Mouse (Mus musculus): ENCODE measurements at regions not wholly inside any gene's neighbourhood (a gene's known extent, or its start where the extent isn't known, plus 50 kb on each side); places are given as distances from the start of the nearest gene placed in this dataset.

DNA sequence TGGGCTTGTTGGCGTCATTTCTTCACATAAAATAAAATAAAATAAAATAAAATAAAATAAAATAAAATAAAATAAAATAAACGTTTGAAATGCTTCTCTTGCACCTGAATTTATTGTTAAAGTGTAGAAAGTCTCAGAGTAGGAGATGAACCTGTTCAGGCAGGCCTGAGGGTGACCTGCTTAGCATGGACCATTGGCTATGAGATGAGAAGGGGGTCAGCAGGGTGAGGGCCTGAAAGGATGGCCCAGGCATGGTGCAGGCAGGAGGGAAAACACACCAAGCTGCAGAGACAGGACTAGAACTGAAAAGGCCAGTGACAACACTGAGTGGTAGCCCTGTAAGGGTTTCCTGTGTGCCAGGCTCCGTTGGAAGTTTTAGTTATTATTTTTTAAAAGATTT, 67.3 kb downstream of the Gpr6 start:
- no peaks in the 10 kb centered on the region for H3K36me3 ChIP-seq (ENCODE audit: control insufficient read depth, insufficient read depth)
- H3K9ac ChIP-seq (ENCODE audit: low read depth, low read length) = no peak overlapping the region
- WGBS = 62% methylated on average over 3 of the region's 3 CpGs
- H3K27ac ChIP-seq (ENCODE audit: low read depth, low read length) = no peak overlapping the region
- TF ChIP-seq CTCF (IDR thresholded peaks at IDR 0.05; ENCODE audit: low read depth) = no peak
- no peak for ATAC-seq
- H3K9me3 ChIP-seq (ENCODE audit: control insufficient read depth) = no peaks in the 10 kb centered on the region
- no peaks in the 10 kb centered on the region for H3K27me3 ChIP-seq (replicated peaks; ENCODE audit: control insufficient read depth, insufficient read depth, low read length)
- no peak overlapping the region for H3K4me3 ChIP-seq (ENCODE audit: low read depth, low read length)
- no peak overlapping the region for H3K4me2 ChIP-seq (replicated peaks; ENCODE audit: low read depth)
- H3K4me1 ChIP-seq (replicated peaks; ENCODE audit: control insufficient read depth, insufficient read depth, low read length) = no peaks in the 10 kb centered on the region

DNA sequence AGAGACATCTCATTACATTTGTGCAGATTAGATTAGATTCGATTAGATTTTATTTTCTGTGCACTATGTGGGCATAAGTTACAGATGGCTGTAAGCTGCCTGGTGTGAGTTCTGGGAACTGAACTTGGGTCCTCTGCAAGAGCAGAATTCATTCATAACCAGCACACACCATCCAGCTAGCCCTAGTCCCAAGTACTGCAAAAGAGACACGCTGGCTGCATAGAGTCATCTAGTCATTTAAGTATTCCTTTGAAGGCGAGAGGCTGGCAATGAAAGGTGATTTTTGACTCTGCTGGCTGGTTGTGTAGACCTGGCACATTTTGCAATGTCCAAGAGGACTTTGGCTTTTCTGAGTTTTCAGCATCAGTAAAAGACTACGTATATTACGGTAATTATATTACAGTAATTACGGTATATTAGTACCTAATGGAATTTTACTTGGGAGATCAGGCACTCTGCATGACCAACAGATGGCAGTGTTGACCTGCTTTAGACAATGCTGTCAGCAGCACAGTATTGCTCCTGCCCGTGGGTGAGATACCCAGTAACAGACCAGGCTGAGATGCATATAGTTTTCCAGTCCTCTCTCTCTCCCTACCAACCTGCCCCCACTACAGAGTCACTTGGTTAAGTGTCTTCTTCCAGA, 67.9 kb downstream of the Gpr6 start:
- TF ChIP-seq CTCF (IDR thresholded peaks at IDR 0.05; ENCODE audit: low read depth) = peak; percentile 94
- Histone ChIP-seq H3K4me3 (ENCODE audit: low read depth, low read length) (no peak overlapping the region), H3K4me2 (replicated peaks; ENCODE audit: low read depth) (no peak overlapping the region), H3K9me3 (ENCODE audit: control insufficient read depth) (no peaks in the 10 kb centered on the region), H3K27ac (ENCODE audit: low read depth, low read length) (no peak overlapping the region), H3K4me1 (replicated peaks; ENCODE audit: control insufficient read depth, insufficient read depth, low read length) (no peaks in the 10 kb centered on the region), H3K27me3 (replicated peaks; ENCODE audit: control insufficient read depth, insufficient read depth, low read length) (no peaks in the 10 kb centered on the region), H3K36me3 (ENCODE audit: control insufficient read depth, insufficient read depth) (no peaks in the 10 kb centered on the region), H3K9ac (ENCODE audit: low read depth, low read length) (no peak overlapping the region)
- 30% methylated on average over 7 of the region's 7 CpGs for WGBS
- ATAC-seq = peak; percentile 64

DNA sequence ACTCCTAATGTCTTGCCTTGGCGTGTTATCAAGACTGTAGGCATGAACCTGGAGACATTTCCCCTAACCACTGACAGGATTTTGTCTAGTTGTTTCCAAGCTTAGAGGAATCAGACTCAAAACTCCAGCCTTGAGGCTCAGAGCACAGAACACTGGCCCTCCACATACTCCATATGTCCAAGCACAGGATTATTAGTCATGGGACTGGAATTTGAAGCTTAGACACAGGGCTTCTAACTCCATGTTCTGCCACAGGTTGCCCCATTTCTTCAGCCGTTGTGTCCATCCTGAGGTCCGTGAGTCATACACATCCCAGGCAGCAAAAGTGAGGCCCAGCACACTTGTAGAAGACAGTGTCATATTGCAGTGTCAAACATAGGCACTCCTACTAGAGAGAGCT, 68.9 kb downstream of the Gpr6 start:
- no peak overlapping the region for H3K4me2 ChIP-seq (replicated peaks; ENCODE audit: low read depth)
- no peak overlapping the region for H3K27ac ChIP-seq (ENCODE audit: low read depth, low read length)
- H3K9me3 ChIP-seq (ENCODE audit: control insufficient read depth) = no peaks in the 10 kb centered on the region
- no peak overlapping the region for H3K4me3 ChIP-seq (ENCODE audit: low read depth, low read length)
- H3K9ac ChIP-seq (ENCODE audit: low read depth, low read length) = no peak overlapping the region
- no peaks in the 10 kb centered on the region for H3K36me3 ChIP-seq (ENCODE audit: control insufficient read depth, insufficient read depth)
- no peak for ATAC-seq
- WGBS = 75% methylated on average over 3 of the region's 3 CpGs
- H3K4me1 ChIP-seq (replicated peaks; ENCODE audit: control insufficient read depth, insufficient read depth, low read length) = no peaks in the 10 kb centered on the region
- no peak for TF ChIP-seq CTCF (IDR thresholded peaks at IDR 0.05; ENCODE audit: low read depth)
- H3K27me3 ChIP-seq (replicated peaks; ENCODE audit: control insufficient read depth, insufficient read depth, low read length) = no peaks in the 10 kb centered on the region

DNA sequence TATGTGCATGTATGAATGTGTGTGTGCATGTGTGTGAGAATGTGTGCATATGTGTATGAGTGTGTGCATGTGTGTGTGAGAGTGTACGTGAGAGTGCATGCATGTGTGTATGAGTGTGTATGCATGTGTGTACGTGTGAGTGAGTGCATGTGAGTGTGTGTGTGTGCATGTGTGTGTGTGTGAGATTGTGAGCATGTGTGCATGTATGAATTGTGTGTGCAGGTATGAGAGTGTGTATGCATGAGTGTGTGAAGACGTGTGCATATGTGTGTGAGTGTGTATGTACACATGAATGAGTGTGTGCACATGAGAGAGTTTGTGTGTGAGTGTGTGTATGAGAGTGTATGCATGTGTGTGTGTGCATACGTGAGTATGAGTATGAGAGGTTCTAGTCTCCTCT, 71.1 kb downstream of the Gpr6 start:
- Histone ChIP-seq H3K4me1 (replicated peaks; ENCODE audit: control insufficient read depth, insufficient read depth, low read length) (no peaks in the 10 kb centered on the region), H3K9ac (ENCODE audit: low read depth, low read length) (no peak overlapping the region), H3K27ac (ENCODE audit: low read depth, low read length) (no peak overlapping the region), H3K36me3 (ENCODE audit: control insufficient read depth, insufficient read depth) (no peaks in the 10 kb centered on the region), H3K4me3 (ENCODE audit: low read depth, low read length) (no peak overlapping the region), H3K27me3 (replicated peaks; ENCODE audit: control insufficient read depth, insufficient read depth, low read length) (no peaks in the 10 kb centered on the region), H3K4me2 (replicated peaks; ENCODE audit: low read depth) (no peak overlapping the region), H3K9me3 (ENCODE audit: control insufficient read depth) (no peaks in the 10 kb centered on the region)
- no peak for ATAC-seq
- no peak for TF ChIP-seq CTCF (IDR thresholded peaks at IDR 0.05; ENCODE audit: low read depth)
- 90% methylated on average over 4 of the region's 4 CpGs for WGBS

DNA sequence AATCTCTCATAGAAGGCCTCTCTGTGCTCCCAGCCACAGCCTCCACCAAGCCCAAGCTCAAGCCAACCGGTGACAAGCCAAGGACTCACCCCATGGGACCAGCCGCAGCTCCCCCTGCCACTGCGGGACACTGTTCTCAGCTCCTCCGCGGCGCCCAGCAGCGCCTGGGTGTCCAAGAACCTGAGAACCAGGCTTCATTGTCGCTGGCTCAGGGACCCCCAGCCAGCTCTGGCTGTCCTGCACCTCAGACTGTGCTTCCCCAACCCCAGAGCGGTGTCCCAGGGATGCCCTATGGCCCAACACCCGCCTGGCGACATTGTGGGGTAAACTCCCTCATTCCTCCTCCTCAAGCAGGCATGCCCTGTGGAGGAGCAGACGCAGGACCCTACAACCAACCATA, 72.6 kb downstream of the Gpr6 start:
- H3K4me2 ChIP-seq (replicated peaks; ENCODE audit: low read depth) = no peak overlapping the region
- no peak overlapping the region for H3K9ac ChIP-seq (ENCODE audit: low read depth, low read length)
- no peak overlapping the region for H3K4me3 ChIP-seq (ENCODE audit: low read depth, low read length)
- ATAC-seq = no peak
- no peak overlapping the region for H3K27ac ChIP-seq (ENCODE audit: low read depth, low read length)
- no peaks in the 10 kb centered on the region for H3K36me3 ChIP-seq (ENCODE audit: control insufficient read depth, insufficient read depth)
- 84% methylated on average over 12 of the region's 12 CpGs for WGBS
- no peaks in the 10 kb centered on the region for H3K9me3 ChIP-seq (ENCODE audit: control insufficient read depth)
- no peaks in the 10 kb centered on the region for H3K27me3 ChIP-seq (replicated peaks; ENCODE audit: control insufficient read depth, insufficient read depth, low read length)
- H3K4me1 ChIP-seq (replicated peaks; ENCODE audit: control insufficient read depth, insufficient read depth, low read length) = no peaks in the 10 kb centered on the region
- no peak for TF ChIP-seq CTCF (IDR thresholded peaks at IDR 0.05; ENCODE audit: low read depth)

DNA sequence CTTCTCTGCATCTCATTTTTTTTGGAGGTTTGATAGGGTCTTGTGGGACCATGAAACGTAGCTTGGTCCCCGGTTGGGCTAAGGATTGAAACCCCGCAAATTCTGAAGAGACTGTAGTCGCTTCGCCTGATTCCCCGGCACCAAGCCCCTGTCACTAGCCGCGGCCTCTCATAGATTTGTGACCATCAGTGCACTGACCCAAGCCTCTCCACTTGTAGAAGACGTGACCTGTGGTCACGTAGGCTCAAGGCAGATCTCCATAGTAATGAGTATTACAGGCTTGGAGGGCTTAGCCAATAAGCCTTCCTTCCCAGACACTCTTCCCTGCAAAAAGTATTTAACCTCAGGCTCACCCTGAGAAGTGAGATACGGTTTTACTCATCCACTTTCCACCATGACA, 73.3 kb downstream of the Gpr6 start:
- no peak for ATAC-seq
- Histone ChIP-seq H3K36me3 (ENCODE audit: control insufficient read depth, insufficient read depth) (no peaks in the 10 kb centered on the region), H3K4me3 (ENCODE audit: low read depth, low read length) (no peak overlapping the region), H3K27ac (ENCODE audit: low read depth, low read length) (no peak overlapping the region), H3K4me1 (replicated peaks; ENCODE audit: control insufficient read depth, insufficient read depth, low read length) (no peaks in the 10 kb centered on the region), H3K4me2 (replicated peaks; ENCODE audit: low read depth) (no peak overlapping the region), H3K9me3 (ENCODE audit: control insufficient read depth) (no peaks in the 10 kb centered on the region), H3K27me3 (replicated peaks; ENCODE audit: control insufficient read depth, insufficient read depth, low read length) (no peaks in the 10 kb centered on the region), H3K9ac (ENCODE audit: low read depth, low read length) (no peak overlapping the region)
- 89% methylated on average over 11 of the region's 11 CpGs for WGBS
- TF ChIP-seq CTCF (IDR thresholded peaks at IDR 0.05; ENCODE audit: low read depth) = no peak

DNA sequence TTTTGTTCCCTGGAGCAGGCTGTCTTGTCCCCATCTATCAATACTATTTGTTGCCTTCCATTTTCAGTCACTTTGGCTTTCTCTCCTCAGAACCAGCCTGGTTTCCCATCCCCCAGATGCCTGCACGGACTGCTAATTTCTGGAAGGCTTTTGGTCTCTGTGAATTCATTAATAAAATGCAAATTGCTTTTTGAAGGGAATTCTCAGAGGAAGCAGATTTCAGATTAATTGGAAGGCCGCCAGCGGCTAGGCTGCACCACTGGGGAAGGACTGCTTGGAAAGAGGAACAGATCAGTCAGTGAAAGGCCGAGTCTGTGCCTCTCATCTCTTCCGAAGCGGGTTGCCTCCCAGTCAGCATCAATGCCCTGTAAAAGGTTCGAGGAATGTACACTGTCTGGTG, 73.8 kb downstream of the Gpr6 start:
- no peak overlapping the region for H3K27ac ChIP-seq (ENCODE audit: low read depth, low read length)
- no peaks in the 10 kb centered on the region for H3K36me3 ChIP-seq (ENCODE audit: control insufficient read depth, insufficient read depth)
- no peak for TF ChIP-seq CTCF (IDR thresholded peaks at IDR 0.05; ENCODE audit: low read depth)
- H3K4me2 ChIP-seq (replicated peaks; ENCODE audit: low read depth) = no peak overlapping the region
- H3K4me3 ChIP-seq (ENCODE audit: low read depth, low read length) = no peak overlapping the region
- H3K9ac ChIP-seq (ENCODE audit: low read depth, low read length) = no peak overlapping the region
- no peaks in the 10 kb centered on the region for H3K9me3 ChIP-seq (ENCODE audit: control insufficient read depth)
- no peaks in the 10 kb centered on the region for H3K27me3 ChIP-seq (replicated peaks; ENCODE audit: control insufficient read depth, insufficient read depth, low read length)
- WGBS = 70% methylated on average over 7 of the region's 7 CpGs
- H3K4me1 ChIP-seq (replicated peaks; ENCODE audit: control insufficient read depth, insufficient read depth, low read length) = no peaks in the 10 kb centered on the region
- ATAC-seq = no peak
